Mouse (Mus musculus) thymus, adult 18-20 months (tissue): Measurements from ENCODE around the gene Smco4.
"Not testable (repeated sequence)": the region's sequence is repeated elsewhere in the genome, so short reads cannot be mapped to it uniquely, and the experiment has no call there.

ENCODE experiments used
- DNase-seq, 2 experiments: peaks; one replicate each; pipeline ENCODE4 v3.0.0; 2022; ENCODE audit warnings: mixed read lengths in 2 of 2

Gene Smco4

GRCm38 (mm10) chr9:15550461-15550961 lies 57.3 kb downstream of the Smco4 start:
- DNase-seq, result no peak

GRCm38 (mm10) chr9:15551073-15551472 lies 57.8 kb downstream of the Smco4 start:
- DNase-seq, result not testable (repeated sequence)

GRCm38 (mm10) chr9:15551933-15552851 lies 59.0 kb downstream of the Smco4 start:
- no peak for DNase-seq

GRCm38 (mm10) chr9:15553322-15553721 lies 60.1 kb downstream of the Smco4 start:
- DNase-seq, result no peak

- DNase-seq, result no peak
Measured at GRCm38 (mm10) chr9:15560451-15560850, 67.2 kb downstream of the Smco4 start.

GRCm38 (mm10) chr9:15562353-15562752 lies 69.1 kb downstream of the Smco4 start:
- DNase-seq, result no peak

- no peak for DNase-seq
Measured at GRCm38 (mm10) chr9:15574750-15575454, 81.7 kb downstream of the Smco4 start.

GRCm38 (mm10) chr9:15578427-15578826 lies 85.2 kb downstream of the Smco4 start:
- no peak for DNase-seq

- DNase-seq, result no peak
Measured at GRCm38 (mm10) chr9:15578946-15579345, 85.7 kb downstream of the Smco4 start.

- no peak for DNase-seq
Measured at GRCm38 (mm10) chr9:15580176-15580575, 86.9 kb downstream of the Smco4 start.

- DNase-seq, result no peak
Measured at GRCm38 (mm10) chr9:15582026-15582425, 88.8 kb downstream of the Smco4 start.

- DNase-seq, result no peak
Measured at GRCm38 (mm10) chr9:15584209-15584608, 91.0 kb downstream of the Smco4 start.

GRCm38 (mm10) chr9:15585956-15586355 lies 92.7 kb downstream of the Smco4 start:
- no peak for DNase-seq

- no peak for DNase-seq
Measured at GRCm38 (mm10) chr9:15587157-15587854, 94.1 kb downstream of the Smco4 start.

- no peak for DNase-seq
Measured at GRCm38 (mm10) chr9:15594148-15594547, 100.9 kb downstream of the Smco4 start.
